Mouse (Mus musculus): ENCODE measurements around the gene Thrb. TPM values are rescaled to one million over a fixed set of nuclear protein-coding genes. Genes with fewer than 3 reads are reported as not detected.

The Thrb gene
- polyA plus RNA-seq, 1 experiment from 2014 or later = 4.7 TPM

DNA sequence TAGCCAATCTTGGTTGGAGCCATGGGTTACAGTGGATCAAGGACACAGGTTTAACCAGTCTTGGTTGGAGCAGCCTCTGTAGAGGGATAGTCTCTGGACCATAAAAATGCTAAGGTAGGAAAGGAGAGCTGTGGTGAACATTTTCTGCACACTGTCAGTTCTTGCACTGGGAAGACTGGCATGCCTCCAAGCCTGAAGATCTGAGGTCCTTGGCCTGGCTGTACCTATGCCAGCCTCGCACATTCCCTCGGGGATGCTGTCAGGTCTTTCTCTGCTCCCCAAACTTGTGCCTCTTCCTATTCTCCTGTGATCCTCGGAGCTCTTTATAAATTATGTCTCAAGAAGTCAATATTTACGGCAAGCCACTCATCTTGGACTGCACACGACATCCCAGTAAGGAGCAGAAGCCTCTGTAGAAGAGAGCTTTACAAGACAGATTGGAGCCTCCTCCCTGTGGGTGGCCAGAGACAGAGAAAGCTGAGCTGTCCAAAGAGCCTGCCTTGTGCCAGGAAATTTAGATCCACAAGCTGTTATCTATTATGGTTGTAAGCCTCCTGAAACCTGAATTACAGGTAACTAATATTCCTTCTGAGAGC lies 199.8 kb downstream of the Thrb start:
- no peak for ATAC-seq (ENCODE audit: insufficient read depth, low FRiP score)
- 53% methylated on average over 5 of the region's 5 CpGs for WGBS
- Histone ChIP-seq H3K27ac (ENCODE audit: low read length) (no peak overlapping the region), H3K9ac (ENCODE audit: low read length) (no peak overlapping the region), H3K36me3 (ENCODE audit: control insufficient read depth, insufficient read depth, low read length) (no peaks in the 10 kb centered on the region), H3K27me3 (ENCODE audit: control insufficient read depth, insufficient read depth, low read length) (no peaks in the 10 kb centered on the region), H3K4me1 (ENCODE audit: control insufficient read depth, insufficient read depth, low read length) (no peaks in the 10 kb centered on the region), H3K9me3 (replicated peaks; ENCODE audit: control insufficient read depth, low read length) (no peaks in the 10 kb centered on the region), H3K4me2 (ENCODE audit: low read depth, low read length) (no peak overlapping the region), H3K4me3 (replicated peaks; ENCODE audit: low read length) (no peak overlapping the region)

DNA sequence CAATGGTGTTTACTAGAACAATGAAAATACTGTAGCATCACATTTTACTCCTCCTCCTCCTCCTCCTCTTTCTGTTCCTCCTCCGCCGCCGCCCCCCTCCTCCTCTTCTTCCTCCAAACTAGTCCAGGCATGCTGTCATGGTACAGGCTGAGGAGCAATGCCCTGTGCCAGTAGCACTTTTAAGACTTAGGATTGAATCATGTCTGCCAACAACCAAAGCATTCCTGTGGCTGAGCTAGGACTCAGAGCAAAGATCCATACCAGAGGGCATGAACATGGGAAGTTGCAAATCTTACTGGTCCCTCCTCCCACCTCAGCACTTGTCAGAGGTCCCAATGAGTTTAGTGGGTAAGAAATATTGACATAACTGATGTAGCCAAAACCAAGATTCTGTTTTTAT lies 202.6 kb downstream of the Thrb start:
- no peak overlapping the region for H3K4me2 ChIP-seq (ENCODE audit: low read depth, low read length)
- WGBS = 100% methylated on average over 3 of the region's 3 CpGs
- no peaks in the 10 kb centered on the region for H3K27me3 ChIP-seq (ENCODE audit: control insufficient read depth, insufficient read depth, low read length)
- H3K9ac ChIP-seq (ENCODE audit: low read length) = no peak overlapping the region
- no peak for ATAC-seq (ENCODE audit: insufficient read depth, low FRiP score)
- H3K9me3 ChIP-seq (replicated peaks; ENCODE audit: control insufficient read depth, low read length) = no peaks in the 10 kb centered on the region
- no peak overlapping the region for H3K27ac ChIP-seq (ENCODE audit: low read length)
- H3K36me3 ChIP-seq (ENCODE audit: control insufficient read depth, insufficient read depth, low read length) = no peaks in the 10 kb centered on the region
- H3K4me3 ChIP-seq (replicated peaks; ENCODE audit: low read length) = no peak overlapping the region
- H3K4me1 ChIP-seq (ENCODE audit: control insufficient read depth, insufficient read depth, low read length) = no peaks in the 10 kb centered on the region

DNA sequence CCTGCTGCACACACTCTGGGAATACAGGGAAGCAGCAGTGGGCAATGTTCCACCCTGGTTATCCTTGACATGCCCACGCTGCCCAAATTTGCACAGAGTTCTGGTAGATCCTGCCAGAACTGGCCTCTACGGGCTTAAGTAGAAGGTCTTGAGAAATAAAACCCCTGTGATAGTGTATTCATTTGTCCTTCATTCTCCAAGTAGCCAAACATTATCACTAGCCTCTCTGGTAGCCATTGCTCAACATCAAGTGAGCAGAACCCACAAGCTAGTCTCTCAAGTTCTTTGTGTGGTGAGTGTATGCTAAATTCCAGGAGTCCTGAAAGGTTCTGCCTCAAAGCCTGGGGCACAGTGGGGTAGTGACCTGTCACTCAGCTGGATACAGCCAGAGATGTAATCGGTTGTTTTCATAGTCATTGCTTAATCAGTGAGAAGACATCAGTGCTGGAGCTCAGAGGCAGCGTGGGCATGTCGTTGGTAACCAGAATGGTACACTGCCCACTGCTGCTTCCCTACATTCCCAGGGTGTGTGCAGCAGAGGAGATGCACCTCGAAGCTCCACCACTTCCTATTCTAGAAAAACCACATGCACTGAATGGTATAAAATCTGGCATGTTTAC lies 203.8 kb downstream of the Thrb start:
- Histone ChIP-seq H3K27ac (ENCODE audit: low read length) (no peak overlapping the region), H3K4me1 (ENCODE audit: control insufficient read depth, insufficient read depth, low read length) (no peaks in the 10 kb centered on the region), H3K27me3 (ENCODE audit: control insufficient read depth, insufficient read depth, low read length) (no peaks in the 10 kb centered on the region), H3K9ac (ENCODE audit: low read length) (no peak overlapping the region), H3K36me3 (ENCODE audit: control insufficient read depth, insufficient read depth, low read length) (no peaks in the 10 kb centered on the region), H3K9me3 (replicated peaks; ENCODE audit: control insufficient read depth, low read length) (no peaks in the 10 kb centered on the region), H3K4me3 (replicated peaks; ENCODE audit: low read length) (no peak overlapping the region), H3K4me2 (ENCODE audit: low read depth, low read length) (no peak overlapping the region)
- WGBS = 67% methylated on average over 6 of the region's 6 CpGs
- ATAC-seq (ENCODE audit: insufficient read depth, low FRiP score) = no peak

DNA sequence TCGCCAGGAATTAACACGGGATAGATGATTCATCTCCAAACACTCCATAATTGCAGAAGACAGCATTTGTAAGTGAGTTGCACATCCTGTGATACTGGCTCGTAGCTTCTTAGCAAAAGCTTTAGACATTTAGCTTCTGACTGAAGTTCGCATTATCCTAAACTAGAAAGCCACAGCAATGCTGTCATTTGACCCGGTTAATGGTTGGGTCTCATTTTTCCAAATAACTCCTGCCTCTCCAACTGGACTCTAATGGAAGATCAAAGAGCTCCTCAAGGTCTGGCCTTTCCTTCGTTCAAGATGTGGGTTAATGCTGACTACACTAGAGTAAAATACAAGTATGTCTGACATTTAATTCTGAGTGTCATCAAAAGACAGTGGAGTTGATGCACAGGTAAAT lies 208.3 kb downstream of the Thrb start:
- Histone ChIP-seq H3K9me3 (replicated peaks; ENCODE audit: control insufficient read depth, low read length) (no peaks in the 10 kb centered on the region), H3K36me3 (ENCODE audit: control insufficient read depth, insufficient read depth, low read length) (no peaks in the 10 kb centered on the region), H3K27me3 (ENCODE audit: control insufficient read depth, insufficient read depth, low read length) (no peaks in the 10 kb centered on the region), H3K9ac (ENCODE audit: low read length) (no peak overlapping the region), H3K4me1 (ENCODE audit: control insufficient read depth, insufficient read depth, low read length) (no peaks in the 10 kb centered on the region), H3K4me2 (ENCODE audit: low read depth, low read length) (no peak overlapping the region), H3K4me3 (replicated peaks; ENCODE audit: low read length) (no peak overlapping the region), H3K27ac (ENCODE audit: low read length) (no peak overlapping the region)
- ATAC-seq (ENCODE audit: insufficient read depth, low FRiP score) = no peak
- 54% methylated on average over 6 of the region's 6 CpGs for WGBS

DNA sequence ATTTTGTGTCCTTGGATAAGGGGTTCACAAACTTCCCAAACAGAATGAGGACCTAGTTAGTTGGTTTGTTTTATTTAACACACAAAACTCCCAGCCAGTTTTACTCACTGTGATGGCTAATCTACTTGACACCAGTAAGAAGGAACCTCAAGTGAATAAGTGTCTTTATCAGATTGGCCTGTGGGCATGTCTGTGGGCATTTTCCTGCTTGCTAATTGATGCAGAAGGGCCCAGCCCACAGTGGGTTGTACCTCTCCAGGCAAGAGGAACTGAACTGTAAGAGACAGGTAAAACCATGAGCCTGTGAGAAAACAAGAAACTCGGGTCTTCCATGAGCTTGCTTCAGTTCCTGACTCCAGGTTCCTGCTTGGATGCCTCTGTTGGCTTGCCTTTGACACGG lies 215.9 kb downstream of the Thrb start:
- WGBS = 61% methylated on average over 2 of the region's 2 CpGs
- no peaks in the 10 kb centered on the region for H3K36me3 ChIP-seq (ENCODE audit: control insufficient read depth, insufficient read depth, low read length)
- no peak overlapping the region for H3K4me2 ChIP-seq (ENCODE audit: low read depth, low read length)
- H3K4me1 ChIP-seq (ENCODE audit: control insufficient read depth, insufficient read depth, low read length) = no peaks in the 10 kb centered on the region
- no peak overlapping the region for H3K4me3 ChIP-seq (replicated peaks; ENCODE audit: low read length)
- no peaks in the 10 kb centered on the region for H3K27me3 ChIP-seq (ENCODE audit: control insufficient read depth, insufficient read depth, low read length)
- H3K27ac ChIP-seq (ENCODE audit: low read length) = no peak overlapping the region
- H3K9me3 ChIP-seq (replicated peaks; ENCODE audit: control insufficient read depth, low read length) = no peaks in the 10 kb centered on the region
- H3K9ac ChIP-seq (ENCODE audit: low read length) = no peak overlapping the region
- no peak for ATAC-seq (ENCODE audit: insufficient read depth, low FRiP score)

DNA sequence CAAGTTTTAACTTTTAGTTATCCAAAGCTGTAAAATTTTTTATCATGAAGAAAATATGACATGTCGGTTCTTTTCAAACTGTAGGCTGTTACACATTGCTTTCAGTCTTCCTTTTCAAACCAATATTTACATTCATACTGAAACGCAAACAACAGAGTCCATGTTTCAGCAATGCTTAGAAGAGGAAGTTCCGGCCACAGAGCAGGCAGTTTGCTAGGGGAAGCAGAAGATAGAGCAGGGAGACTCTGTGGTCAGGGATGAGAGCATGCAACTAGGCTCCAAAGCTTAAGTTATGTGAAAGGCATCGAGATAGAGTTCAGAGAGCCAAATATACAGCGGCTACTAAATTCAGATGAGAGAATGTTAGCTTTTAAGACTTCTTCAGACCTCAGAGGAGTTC lies 219.4 kb downstream of the Thrb start:
- Histone ChIP-seq H3K4me2 (ENCODE audit: low read depth, low read length) (no peak overlapping the region), H3K4me3 (replicated peaks; ENCODE audit: low read length) (no peak overlapping the region), H3K27me3 (ENCODE audit: control insufficient read depth, insufficient read depth, low read length) (no peaks in the 10 kb centered on the region), H3K36me3 (ENCODE audit: control insufficient read depth, insufficient read depth, low read length) (no peaks in the 10 kb centered on the region), H3K9ac (ENCODE audit: low read length) (no peak overlapping the region), H3K4me1 (ENCODE audit: control insufficient read depth, insufficient read depth, low read length) (no peaks in the 10 kb centered on the region), H3K9me3 (replicated peaks; ENCODE audit: control insufficient read depth, low read length) (no peaks in the 10 kb centered on the region), H3K27ac (ENCODE audit: low read length) (peak overlapping the region; percentile 8; the same call in 1 of the 2 replicates)
- WGBS = 66% methylated on average over 5 of the region's 5 CpGs
- peak; percentile 64; the same call in 1 of the 2 replicates for ATAC-seq (ENCODE audit: insufficient read depth, low FRiP score)

GRCm38 (mm10) chr14:17884884-17885283 lies 224.8 kb downstream of the Thrb start:
- no peak overlapping the region for H3K9ac ChIP-seq (ENCODE audit: low read length)
- WGBS = 81% methylated on average over 13 of the region's 13 CpGs
- no peak overlapping the region for H3K27ac ChIP-seq (ENCODE audit: low read length)
- no peak overlapping the region for H3K4me2 ChIP-seq (ENCODE audit: low read depth, low read length)
- no peaks in the 10 kb centered on the region for H3K4me1 ChIP-seq (ENCODE audit: control insufficient read depth, insufficient read depth, low read length)
- H3K27me3 ChIP-seq (ENCODE audit: control insufficient read depth, insufficient read depth, low read length) = no peaks in the 10 kb centered on the region
- H3K36me3 ChIP-seq (ENCODE audit: control insufficient read depth, insufficient read depth, low read length) = no peaks in the 10 kb centered on the region
- H3K4me3 ChIP-seq (replicated peaks; ENCODE audit: low read length) = no peak overlapping the region
- no peaks in the 10 kb centered on the region for H3K9me3 ChIP-seq (replicated peaks; ENCODE audit: control insufficient read depth, low read length)
- ATAC-seq (ENCODE audit: insufficient read depth, low FRiP score) = no peak

DNA sequence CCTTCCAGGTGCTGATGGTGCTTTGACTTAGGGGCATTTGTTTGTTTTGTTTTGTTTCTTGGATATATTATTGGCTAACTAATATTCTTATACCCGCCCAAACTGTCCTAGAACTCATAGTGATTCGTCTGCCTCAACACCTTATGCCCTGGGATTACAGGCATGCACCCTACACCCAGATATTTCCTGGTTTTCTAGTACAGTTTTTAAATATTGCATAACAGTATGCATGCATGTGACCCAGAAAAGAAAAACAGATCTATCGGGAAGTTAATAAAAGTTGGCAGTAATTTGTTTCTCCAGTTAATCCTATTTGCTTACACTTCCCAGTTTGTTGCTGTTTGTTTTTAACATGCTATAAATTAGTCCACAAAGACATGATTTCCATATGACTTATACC lies 225.3 kb downstream of the Thrb start:
- Histone ChIP-seq H3K9ac (ENCODE audit: low read length) (no peak overlapping the region), H3K4me1 (ENCODE audit: control insufficient read depth, insufficient read depth, low read length) (no peaks in the 10 kb centered on the region), H3K9me3 (replicated peaks; ENCODE audit: control insufficient read depth, low read length) (no peaks in the 10 kb centered on the region), H3K4me3 (replicated peaks; ENCODE audit: low read length) (no peak overlapping the region), H3K27ac (ENCODE audit: low read length) (no peak overlapping the region), H3K36me3 (ENCODE audit: control insufficient read depth, insufficient read depth, low read length) (no peaks in the 10 kb centered on the region), H3K27me3 (ENCODE audit: control insufficient read depth, insufficient read depth, low read length) (no peaks in the 10 kb centered on the region), H3K4me2 (ENCODE audit: low read depth, low read length) (no peak overlapping the region)
- no peak for ATAC-seq (ENCODE audit: insufficient read depth, low FRiP score)
- WGBS = 80% methylated on average over 3 of the region's 3 CpGs

DNA sequence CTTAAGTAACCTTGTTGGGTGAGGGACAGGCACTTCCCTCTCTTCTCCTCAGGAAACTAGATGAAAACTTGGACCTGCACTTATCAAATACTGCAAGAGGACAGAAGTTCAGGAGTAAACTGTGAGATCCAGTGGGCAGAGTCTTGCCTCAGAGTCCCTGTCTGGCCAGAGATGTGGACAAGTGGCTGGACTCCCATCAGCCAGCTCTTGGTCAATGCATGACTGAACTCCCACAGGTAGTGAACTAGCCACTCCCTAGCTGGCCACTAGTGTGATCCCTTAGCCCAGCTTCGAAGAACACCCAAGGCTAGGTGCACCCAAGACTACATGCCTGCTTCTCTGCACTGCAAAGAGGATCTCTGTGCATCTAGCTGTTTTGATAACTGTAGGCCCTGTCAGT lies 234.7 kb downstream of the Thrb start:
- no peak overlapping the region for H3K27ac ChIP-seq (ENCODE audit: low read length)
- no peak overlapping the region for H3K9ac ChIP-seq (ENCODE audit: low read length)
- no peaks in the 10 kb centered on the region for H3K36me3 ChIP-seq (ENCODE audit: control insufficient read depth, insufficient read depth, low read length)
- H3K4me2 ChIP-seq (ENCODE audit: low read depth, low read length) = no peak overlapping the region
- 84% methylated on average over 1 of the region's 1 CpGs for WGBS
- no peak for ATAC-seq (ENCODE audit: insufficient read depth, low FRiP score)
- no peak overlapping the region for H3K4me3 ChIP-seq (replicated peaks; ENCODE audit: low read length)
- no peaks in the 10 kb centered on the region for H3K27me3 ChIP-seq (ENCODE audit: control insufficient read depth, insufficient read depth, low read length)
- H3K9me3 ChIP-seq (replicated peaks; ENCODE audit: control insufficient read depth, low read length) = no peaks in the 10 kb centered on the region
- H3K4me1 ChIP-seq (ENCODE audit: control insufficient read depth, insufficient read depth, low read length) = no peaks in the 10 kb centered on the region

All from stomach, embryonic 16.5 days (tissue).